26 mouse cellular contexts compared by ENCODE assay signal in genomic region chr5:72076781-72077180, GRCm38 (mm10).
DNase-seq lines count a peak whose midpoint lies in the region; ATAC-seq and TF ChIP-seq lines count a peak whose summit lies in the region.
"Had no signal": no experiment of that assay in that cellular context is flagged by ENCODE, and none has a peak within 500 bp of the region (broad histone marks: within the 10 kb centered on the region; RNA-seq: fewer than 3 reads in every experiment).

No protein-coding gene starts in this region.

- H3K4me3 ChIP-seq in cerebellum, adult 2 months (replicated peaks; ENCODE audit: insufficient read depth, low read depth, low read length) = no peak overlapping the region
- no peak overlapping the region for H3K4me3 ChIP-seq in heart, embryonic 11.5 days (ENCODE audit: low read depth, low read length)
- H3K4me3 ChIP-seq: forebrain, embryonic 10.5 days; forebrain, embryonic 13.5 days; heart, embryonic 13.5 days had no signal

- peak; percentile 53 to 68 for DNase-seq in cerebellum, adult 2 months
- DNase-seq in cerebellum, adult 11 months = no peak
- DNase-seq in heart, adult 11 months = peak; percentile 17
- peak; percentile 10 to 33 for DNase-seq in cerebellum, postnatal 14 days
- DNase-seq in right cerebral cortex, adult 18-20 months = no peak
- DNase-seq: adrenal gland, postnatal 10 days; adrenal gland, postnatal 36 days; B cell, adult 2 months; gastrocnemius, postnatal 10 days; gastrocnemius, postnatal 36 days; heart, postnatal 14 days; heart, postnatal 4 days; kidney, adult 18-20 months had no signal

- no peaks in the 10 kb centered on the region for H3K27me3 ChIP-seq in cerebellum, adult 2 months (ENCODE audit: control insufficient read depth, insufficient read depth, low read length)
- no peaks in the 10 kb centered on the region for H3K27me3 ChIP-seq in heart, embryonic 11.5 days (ENCODE audit: control insufficient read depth, insufficient read depth, low read length)
- H3K27me3 ChIP-seq: CH12.LX; forebrain, embryonic 13.5 days; heart, embryonic 13.5 days had no signal

- no peak overlapping the region for H3K9ac ChIP-seq in heart, embryonic 11.5 days (ENCODE audit: low read depth, low read length)
- H3K9ac ChIP-seq: forebrain, embryonic 13.5 days; heart, embryonic 13.5 days; hindbrain, embryonic 14.5 days had no signal

- no peak for ATAC-seq in heart, embryonic 11.5 days (replicated peaks; ENCODE audit: insufficient number of reproducible peaks, low FRiP score, low TSS enrichment)
- no peak for ATAC-seq in megakaryocyte, adult 5-6 weeks (ENCODE audit: poor library complexity, severe bottlenecking)
- ATAC-seq: forebrain, embryonic 13.5 days; forebrain, embryonic 16.5 days; hindbrain, postnatal 0 days; inflammation-experienced regulatory T-cells, adult 6 months; intestine, embryonic 16.5 days; Patski had no signal

- TF ChIP-seq CTCF in cerebellum, adult 2 months (IDR thresholded peaks at IDR 0.05; ENCODE audit: borderline replicate concordance, insufficient read depth, low read depth, low read length) = no peak

- WGBS in cerebellum, adult 2 months = 76% methylated on average over 6 of the region's 6 CpGs
- WGBS in heart, embryonic 11.5 days (ENCODE audit: insufficient replicate concordance) = 85% methylated on average over 6 of the region's 6 CpGs

- no peaks in the 10 kb centered on the region for H3K4me1 ChIP-seq in cerebellum, adult 2 months (ENCODE audit: control insufficient read depth, insufficient read depth, low read length)
- H3K4me1 ChIP-seq in heart, embryonic 11.5 days (ENCODE audit: control insufficient read depth, insufficient read depth, low read length) = no peaks in the 10 kb centered on the region
- H3K4me1 ChIP-seq: forebrain, embryonic 10.5 days; forebrain, embryonic 13.5 days; heart, embryonic 13.5 days had no signal

- no peak overlapping the region for H3K4me2 ChIP-seq in heart, embryonic 11.5 days
- H3K4me2 ChIP-seq: forebrain, embryonic 13.5 days; heart, embryonic 13.5 days; hindbrain, embryonic 14.5 days had no signal

- H3K9me3 ChIP-seq in heart, embryonic 11.5 days (replicated peaks; ENCODE audit: control insufficient read depth, low read length) = no peaks in the 10 kb centered on the region
- H3K9me3 ChIP-seq: forebrain, embryonic 13.5 days; G1E; heart, embryonic 13.5 days had no signal

- no peak for TF ChIP-seq POLR2A in cerebellum, adult 2 months (IDR thresholded peaks at IDR 0.05; ENCODE audit: borderline replicate concordance, insufficient read depth, low read length)

- no peak overlapping the region for H3K27ac ChIP-seq in cerebellum, adult 2 months (ENCODE audit: insufficient read depth, low read length)
- H3K27ac ChIP-seq in heart, embryonic 11.5 days (ENCODE audit: low read depth, low read length) = no peak overlapping the region
- H3K27ac ChIP-seq: forebrain, embryonic 10.5 days; forebrain, embryonic 13.5 days; heart, embryonic 13.5 days; hindbrain, embryonic 14.5 days; hindbrain, postnatal 0 days had no signal

- H3K36me3 ChIP-seq in heart, embryonic 11.5 days (ENCODE audit: control insufficient read depth, insufficient read depth, low read length) = no peaks in the 10 kb centered on the region
- H3K36me3 ChIP-seq: forebrain, embryonic 10.5 days; G1E; heart, embryonic 13.5 days had no signal

Comparison
In these comparisons a context has a peak if more than half of its experiments do, and no peak if none do; other contexts are left out.
1. DNase-seq: peak in cerebellum, adult 2 months (2 of 2), heart, adult 11 months (single experiment) and cerebellum, postnatal 14 days (2 of 2); none in cerebellum, adult 11 months (single experiment) and right cerebral cortex, adult 18-20 months (single experiment).